Mouse (Mus musculus) heart, adult 2 months (tissue): ENCODE measurements around the gene Mink1.

Source experiments
- CTCF ChIP-seq: fragments of 200-600 bp; IDR thresholded peaks from 2 replicates; pipeline ENCODE4 v1.8.1; 2022; ENCODE audit warnings: antibody characterized with exemption, mild to moderate bottlenecking, moderate library complexity
- POLR2A ChIP-seq: fragments of 200-500 bp; IDR thresholded peaks from 2 replicates; pipeline ENCODE4 v1.6.1; 2011; ENCODE audit warnings: mild to moderate bottlenecking, low read depth, low read length, control low read depth; ENCODE audit not compliant: insufficient read depth

DNA sequence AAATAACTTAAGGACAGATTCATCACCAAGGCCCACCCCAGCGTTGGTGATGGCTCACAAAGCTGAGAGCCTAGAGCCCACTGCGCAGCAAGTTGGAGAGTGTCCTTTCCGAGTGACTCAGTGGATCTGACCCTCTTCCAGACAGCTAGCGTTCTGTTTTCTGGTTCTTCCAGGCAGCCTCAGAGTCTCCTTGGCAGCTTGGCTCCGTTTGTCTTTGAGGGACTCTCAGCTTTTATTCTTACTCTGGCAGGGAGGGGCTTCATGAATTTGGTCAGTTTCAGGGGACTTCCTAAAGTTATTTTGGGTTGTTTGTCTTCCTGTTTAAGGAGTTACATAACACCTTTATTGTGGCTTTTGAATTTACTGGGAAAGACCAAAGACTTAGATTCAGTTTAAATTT, 24.3 kb downstream of the Mink1 start:
- TF ChIP-seq POLR2A (0 out of 2 replicates have a peak, but pooled peaks have one; percentile 40), CTCF (no peak)
